Mouse (Mus musculus): ENCODE measurements around the gene Tmf1. TPM values are rescaled to one million over a fixed set of nuclear protein-coding genes. Genes with fewer than 3 reads are reported as not detected.

Gene Tmf1
- total and polyA plus RNA-seq, 2 experiments from 2014 or later: 32.7 to 41.3 TPM

DNA sequence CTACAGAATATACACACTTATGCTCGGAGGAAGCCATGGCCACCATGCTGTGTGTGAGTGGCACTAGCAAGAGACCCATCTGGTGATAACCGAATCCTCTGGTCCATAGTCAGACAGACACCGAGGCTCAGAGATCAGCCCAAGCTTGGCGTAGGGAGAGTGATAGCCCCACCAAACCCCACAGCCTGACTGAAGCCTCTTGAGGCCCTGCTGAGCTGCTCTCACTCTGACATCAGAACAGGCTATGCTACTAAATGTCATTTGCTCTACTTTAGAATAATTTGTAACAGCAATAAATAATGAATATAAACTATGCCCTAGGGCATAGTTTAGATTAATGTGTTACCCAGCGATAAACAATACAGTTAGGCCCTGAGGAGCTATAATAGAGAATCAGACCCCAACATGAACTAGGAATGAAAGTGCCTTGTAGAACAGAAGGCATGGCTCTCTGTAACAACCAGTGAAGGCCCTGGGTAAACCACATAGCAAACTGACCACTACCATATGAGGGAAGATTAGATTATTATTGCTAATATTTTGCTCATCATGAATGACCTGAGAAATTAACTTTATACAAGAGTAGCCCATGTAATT, 46.1 kb downstream of the Tmf1 start:
- Histone ChIP-seq H3K27me3 (ENCODE audit: insufficient read depth, low read length) (no peaks in the 10 kb centered on the region), H3K36me3 (ENCODE audit: insufficient read depth) (0 out of 2 replicates have a peak, but pooled peaks cover 7% of the 10 kb centered on the region), H3K9me3 (ENCODE audit: low read length) (no peaks in the 10 kb centered on the region), H3K4me3 (ENCODE audit: low read depth, low read length) (no peak overlapping the region), H3K27ac (ENCODE audit: low read depth, low read length) (no peak overlapping the region), H3K9ac (no peak overlapping the region), H3K4me2 (ENCODE audit: low read depth) (no peak overlapping the region), H3K4me1 (ENCODE audit: insufficient read depth) (no peaks in the 10 kb centered on the region)
- TF ChIP-seq CTCF (IDR thresholded peaks at IDR 0.05; ENCODE audit: low read depth): no peak
- ATAC-seq: no peak
- DNase-seq: no peak
- 97% methylated on average over 5 of the region's 5 CpGs for WGBS

DNA sequence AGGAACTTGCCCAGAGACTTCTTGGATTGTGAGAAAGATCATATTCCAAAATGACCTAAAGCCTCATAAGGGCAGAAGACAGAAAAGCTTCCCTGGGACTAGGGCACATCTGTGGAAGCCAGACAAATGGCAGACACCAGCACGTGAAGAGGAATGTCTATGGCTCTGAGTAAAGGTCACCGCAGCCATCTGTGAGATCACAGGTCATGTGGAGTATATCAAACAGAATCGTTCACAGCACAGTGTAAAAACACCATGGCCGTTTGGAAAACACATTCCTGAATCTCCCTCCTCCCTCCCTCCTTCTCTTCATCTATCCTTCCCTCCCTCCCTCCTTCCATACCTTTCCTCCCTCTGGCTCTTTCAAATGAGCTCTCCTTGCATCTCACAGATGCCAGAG, 47.1 kb downstream of the Tmf1 start:
- Histone ChIP-seq H3K27me3 (ENCODE audit: insufficient read depth, low read length) (no peaks in the 10 kb centered on the region), H3K4me1 (ENCODE audit: insufficient read depth) (no peaks in the 10 kb centered on the region), H3K9ac (no peak overlapping the region), H3K4me2 (ENCODE audit: low read depth) (no peak overlapping the region), H3K36me3 (ENCODE audit: insufficient read depth) (0 out of 2 replicates have a peak, but pooled peaks cover 7% of the 10 kb centered on the region), H3K4me3 (ENCODE audit: low read depth, low read length) (no peak overlapping the region), H3K9me3 (ENCODE audit: low read length) (no peaks in the 10 kb centered on the region), H3K27ac (ENCODE audit: low read depth, low read length) (no peak overlapping the region)
- TF ChIP-seq CTCF (IDR thresholded peaks at IDR 0.05; ENCODE audit: low read depth): no peak
- DNase-seq (no peak), ATAC-seq (no peak)
- 81% methylated on average over 4 of the region's 4 CpGs for WGBS

DNA sequence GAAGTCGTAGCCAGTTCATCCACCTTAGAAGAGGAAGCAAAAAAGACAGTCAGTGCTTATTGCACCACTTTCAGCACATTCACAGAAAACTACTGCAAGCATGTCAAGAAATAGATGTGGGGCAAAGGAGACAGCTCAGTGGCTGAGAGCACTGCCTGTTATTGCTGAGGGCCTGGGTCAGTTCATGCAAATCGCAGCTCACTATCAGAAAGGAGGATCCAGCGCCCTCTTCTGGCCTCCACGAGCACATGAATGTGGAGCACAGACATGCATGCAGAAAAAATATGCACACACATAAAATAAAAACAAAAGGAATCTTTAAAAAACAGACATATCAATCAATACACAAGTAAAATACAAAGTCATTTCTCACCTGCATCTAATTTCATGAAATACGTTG, 47.9 kb downstream of the Tmf1 start:
- H3K4me1 ChIP-seq (ENCODE audit: insufficient read depth): no peaks in the 10 kb centered on the region
- H3K4me3 ChIP-seq (ENCODE audit: low read depth, low read length): no peak overlapping the region
- no peak overlapping the region for H3K4me2 ChIP-seq (ENCODE audit: low read depth)
- no peak overlapping the region for H3K9ac ChIP-seq
- ATAC-seq (no peak), DNase-seq (no peak)
- 0 out of 2 replicates have a peak, but pooled peaks cover 7% of the 10 kb centered on the region for H3K36me3 ChIP-seq (ENCODE audit: insufficient read depth)
- H3K9me3 ChIP-seq (ENCODE audit: low read length): no peaks in the 10 kb centered on the region
- H3K27ac ChIP-seq (ENCODE audit: low read depth, low read length): no peak overlapping the region
- no peak for TF ChIP-seq CTCF (IDR thresholded peaks at IDR 0.05; ENCODE audit: low read depth)
- no peaks in the 10 kb centered on the region for H3K27me3 ChIP-seq (ENCODE audit: insufficient read depth, low read length)
- WGBS: 62% methylated on average over 5 of the region's 5 CpGs

DNA sequence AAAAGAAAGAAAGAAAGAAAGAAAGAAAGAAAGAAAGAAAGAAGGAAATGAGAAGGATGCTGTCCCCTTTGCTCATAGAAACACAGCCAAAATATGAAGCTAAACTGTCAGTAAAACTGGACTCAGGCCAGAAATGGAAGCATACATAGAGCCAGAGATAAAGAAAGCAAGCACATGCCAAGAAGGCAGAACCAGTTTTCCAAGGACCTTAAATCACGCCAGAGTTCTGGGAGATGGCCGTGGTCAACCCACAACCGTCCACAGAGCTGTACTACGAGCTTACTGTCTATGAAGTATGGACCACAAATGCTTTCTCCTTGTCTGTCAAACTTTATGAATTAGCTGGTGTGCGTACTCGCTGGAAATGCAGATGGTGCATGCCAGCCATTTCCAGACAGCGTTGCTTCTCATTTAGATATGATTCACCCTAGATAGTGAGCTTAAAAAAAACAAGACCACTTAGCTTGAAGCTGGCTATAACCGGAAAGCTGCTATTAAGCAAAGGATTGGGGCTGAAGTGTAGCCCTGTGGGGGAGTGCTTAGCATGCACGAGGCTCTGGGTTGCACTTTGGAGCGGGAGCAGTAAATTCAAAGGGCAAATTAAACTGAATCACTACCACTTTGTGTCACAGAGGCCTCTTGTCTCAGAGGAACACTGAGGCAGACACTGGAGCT, 54.4 kb downstream of the Tmf1 start:
- Histone ChIP-seq H3K27me3 (ENCODE audit: insufficient read depth, low read length) (no peaks in the 10 kb centered on the region), H3K9me3 (ENCODE audit: low read length) (no peaks in the 10 kb centered on the region), H3K9ac (no peak overlapping the region), H3K36me3 (ENCODE audit: insufficient read depth) (no peaks in the 10 kb centered on the region), H3K4me2 (ENCODE audit: low read depth) (no peak overlapping the region), H3K4me3 (ENCODE audit: low read depth, low read length) (no peak overlapping the region), H3K4me1 (ENCODE audit: insufficient read depth) (no peaks in the 10 kb centered on the region), H3K27ac (ENCODE audit: low read depth, low read length) (no peak overlapping the region)
- peak; percentile 52 for DNase-seq
- no peak for TF ChIP-seq CTCF (IDR thresholded peaks at IDR 0.05; ENCODE audit: low read depth)
- 52% methylated on average over 10 of the region's 10 CpGs for WGBS
- ATAC-seq: peak; percentile 79

DNA sequence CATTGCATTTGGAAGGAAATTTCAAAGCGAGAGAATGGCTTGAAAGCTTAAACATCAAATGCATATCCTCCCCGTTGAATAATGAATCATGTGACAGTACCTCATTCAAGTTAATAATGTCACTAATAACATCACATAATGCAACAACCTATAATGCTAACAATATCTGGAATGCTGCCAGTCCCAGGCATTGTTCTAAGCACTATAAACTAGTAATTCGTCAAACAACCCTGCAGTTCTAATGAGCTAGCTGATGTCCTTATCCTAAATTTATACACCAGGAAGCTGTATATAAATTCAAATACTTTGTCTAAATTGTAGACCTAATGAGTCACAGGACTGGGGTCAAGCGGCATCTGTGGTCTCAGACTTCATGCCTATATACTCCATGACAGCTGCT, 58.0 kb downstream of the Tmf1 start:
- Histone ChIP-seq H3K4me2 (ENCODE audit: low read depth) (no peak overlapping the region), H3K9me3 (ENCODE audit: low read length) (no peaks in the 10 kb centered on the region), H3K27me3 (ENCODE audit: insufficient read depth, low read length) (no peaks in the 10 kb centered on the region), H3K4me3 (ENCODE audit: low read depth, low read length) (no peak overlapping the region), H3K9ac (no peak overlapping the region), H3K36me3 (ENCODE audit: insufficient read depth) (0 out of 2 replicates have a peak, but pooled peaks cover 4% of the 10 kb centered on the region), H3K27ac (ENCODE audit: low read depth, low read length) (no peak overlapping the region), H3K4me1 (ENCODE audit: insufficient read depth) (no peaks in the 10 kb centered on the region)
- DNase-seq (no peak), ATAC-seq (no peak)
- 55% methylated on average over 4 of the region's 4 CpGs for WGBS
- no peak for TF ChIP-seq CTCF (IDR thresholded peaks at IDR 0.05; ENCODE audit: low read depth)

DNA sequence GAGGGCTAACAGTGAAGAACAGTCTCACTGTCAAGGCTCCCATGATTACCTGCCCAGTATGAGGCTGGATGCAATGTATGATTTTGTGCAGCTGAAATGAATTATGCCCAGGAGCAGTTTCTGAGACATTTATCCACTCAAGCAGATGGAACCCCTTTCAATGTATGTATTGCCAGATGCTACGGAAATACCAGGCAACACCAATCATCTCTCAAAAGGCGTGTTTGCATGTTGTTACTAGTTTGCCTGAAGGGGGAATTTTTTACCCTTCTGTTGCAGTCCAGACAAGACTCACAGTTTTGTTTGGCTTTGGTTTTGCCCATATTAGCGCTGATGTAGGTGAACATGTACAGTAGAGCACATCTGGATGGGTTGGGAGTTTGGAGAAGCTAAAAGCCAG, 60.6 kb downstream of the Tmf1 start:
- Histone ChIP-seq H3K9ac (no peak overlapping the region), H3K4me2 (ENCODE audit: low read depth) (no peak overlapping the region), H3K9me3 (ENCODE audit: low read length) (no peaks in the 10 kb centered on the region), H3K27me3 (ENCODE audit: insufficient read depth, low read length) (no peaks in the 10 kb centered on the region), H3K36me3 (ENCODE audit: insufficient read depth) (peaks cover 11% of the 10 kb centered on the region; the same call in 1 of the 2 replicates), H3K4me3 (ENCODE audit: low read depth, low read length) (no peak overlapping the region), H3K4me1 (ENCODE audit: insufficient read depth) (no peaks in the 10 kb centered on the region), H3K27ac (ENCODE audit: low read depth, low read length) (no peak overlapping the region)
- DNase-seq (no peak), ATAC-seq (no peak)
- WGBS: 73% methylated on average over 3 of the region's 3 CpGs
- TF ChIP-seq CTCF (IDR thresholded peaks at IDR 0.05; ENCODE audit: low read depth): no peak

DNA sequence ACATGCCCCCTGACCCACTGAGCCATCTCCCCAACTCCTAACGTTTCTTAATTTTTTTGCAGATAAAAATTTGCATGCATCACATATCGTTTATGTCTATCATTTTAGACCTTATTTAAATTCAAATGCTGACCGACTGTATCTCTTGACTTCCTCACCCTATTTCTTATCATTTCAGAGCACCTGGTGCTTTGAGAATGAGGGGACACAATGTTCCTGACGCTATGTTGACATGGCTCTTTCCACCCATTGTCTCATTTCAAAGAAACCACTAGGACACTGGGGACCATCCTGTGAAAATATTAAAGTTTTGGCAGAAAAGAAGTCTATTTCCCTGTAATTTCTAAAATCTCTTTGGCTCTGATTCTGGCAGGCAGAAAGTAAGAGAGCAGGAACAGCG, 62.0 kb downstream of the Tmf1 start:
- TF ChIP-seq CTCF (IDR thresholded peaks at IDR 0.05; ENCODE audit: low read depth): no peak

More for the DNA sequence above, 62.0 kb downstream of the Tmf1 start:
- H3K27ac ChIP-seq (ENCODE audit: low read depth, low read length): no peak overlapping the region
- H3K36me3 ChIP-seq (ENCODE audit: insufficient read depth): peaks cover 15% of the 10 kb centered on the region; the same call in 1 of the 2 replicates
- no peaks in the 10 kb centered on the region for H3K4me1 ChIP-seq (ENCODE audit: insufficient read depth)
- no peak overlapping the region for H3K4me3 ChIP-seq (ENCODE audit: low read depth, low read length)
- DNase-seq (no peak), ATAC-seq (no peak)
- H3K4me2 ChIP-seq (ENCODE audit: low read depth): no peak overlapping the region
- H3K9ac ChIP-seq: no peak overlapping the region
- H3K9me3 ChIP-seq (ENCODE audit: low read length): no peaks in the 10 kb centered on the region
- no peaks in the 10 kb centered on the region for H3K27me3 ChIP-seq (ENCODE audit: insufficient read depth, low read length)
- WGBS: 79% methylated on average over 5 of the region's 5 CpGs
